Mouse (Mus musculus) adrenal gland, adult (tissue): ENCODE results near the gene Plxna4.

ENCODE experiments used
- DNase-seq, 2 experiments: peaks; one replicate each; pipeline ENCODE4 v3.0.0; 2022 to 2023; ENCODE audit warnings: low spot score in 1 of 2; ENCODE audit not compliant: inconsistent age in 2 of 2

Gene Plxna4

DNA sequence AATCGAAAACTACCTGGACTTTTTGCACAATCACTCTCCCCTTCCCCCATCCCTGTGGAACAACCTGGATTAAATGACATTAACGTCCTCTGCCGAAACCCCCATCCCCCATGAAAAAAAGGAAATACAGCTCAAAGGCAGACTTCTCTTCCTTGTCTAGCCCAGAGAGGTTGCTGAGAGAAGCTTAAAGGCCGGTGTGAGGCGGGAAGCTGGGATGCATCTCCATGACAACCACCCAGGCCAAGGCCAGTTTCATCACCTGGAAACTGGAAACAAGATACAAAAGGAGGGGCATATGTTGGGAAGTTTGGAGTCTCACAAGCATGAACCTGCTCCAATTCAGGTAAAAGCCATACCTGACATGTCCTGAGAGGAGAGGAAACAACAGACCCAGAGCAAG is 230.5 kb downstream of the Plxna4 start:
- DNase-seq, result no peak

DNA sequence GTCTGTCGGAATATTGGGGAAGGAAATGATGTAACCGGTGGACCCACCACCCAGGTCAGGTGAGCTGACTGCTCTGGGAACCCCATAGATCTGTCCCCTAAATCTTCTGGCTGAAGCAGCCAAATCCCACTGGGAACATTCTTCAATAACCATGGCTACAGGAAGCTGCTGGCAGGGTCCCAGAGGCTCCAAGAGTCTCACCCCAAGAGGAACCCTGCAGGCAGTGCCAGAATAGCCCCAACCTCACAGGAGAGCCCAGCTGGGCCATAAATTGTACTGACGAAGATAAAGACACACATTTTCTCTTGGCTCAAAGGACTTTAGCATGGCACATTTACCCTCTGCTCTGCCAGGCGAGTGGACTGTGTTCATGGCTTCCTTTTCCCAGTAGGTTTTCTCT is 232.4 kb downstream of the Plxna4 start:
- peak; percentile 9 to 33 for DNase-seq

DNA sequence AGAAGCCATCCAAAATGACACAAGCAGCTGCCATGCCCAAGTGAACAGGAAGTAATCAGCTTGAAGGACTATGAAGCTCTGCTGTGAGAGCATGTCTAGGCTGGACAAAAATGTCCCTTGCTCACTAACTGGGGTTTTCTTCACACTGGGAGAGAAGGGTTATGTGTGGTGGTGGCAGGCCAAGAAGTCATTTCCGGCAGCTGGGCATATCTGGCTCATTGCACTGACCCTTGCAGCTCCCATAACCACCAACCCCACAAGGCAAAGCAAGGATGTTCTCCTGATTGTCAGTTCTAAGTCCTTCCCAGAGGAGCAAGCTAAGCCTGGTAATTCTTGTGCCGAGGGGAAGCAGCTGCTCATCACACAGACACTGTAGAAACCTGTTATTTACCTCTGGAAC is 239.0 kb downstream of the Plxna4 start:
- DNase-seq, result no peak

DNA sequence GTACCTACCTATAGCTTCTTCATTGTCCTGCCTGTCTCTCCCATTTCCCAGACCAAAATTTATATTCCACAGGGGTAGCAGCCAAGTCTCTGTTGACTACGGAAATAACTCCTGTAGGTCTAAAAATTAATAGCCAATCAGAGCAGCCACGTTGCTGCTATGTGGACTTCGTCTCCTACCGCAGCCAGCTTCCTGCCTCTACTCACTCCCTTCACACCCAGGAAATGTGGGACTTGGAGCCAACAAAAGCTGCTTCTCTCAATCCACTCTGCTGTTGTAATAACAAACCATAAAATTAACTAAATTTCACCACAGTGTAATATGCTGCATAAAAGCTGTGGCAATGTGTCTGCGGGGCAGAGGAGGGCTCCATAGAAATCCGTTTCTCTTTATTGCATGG is 239.9 kb downstream of the Plxna4 start:
- no peak for DNase-seq

DNA sequence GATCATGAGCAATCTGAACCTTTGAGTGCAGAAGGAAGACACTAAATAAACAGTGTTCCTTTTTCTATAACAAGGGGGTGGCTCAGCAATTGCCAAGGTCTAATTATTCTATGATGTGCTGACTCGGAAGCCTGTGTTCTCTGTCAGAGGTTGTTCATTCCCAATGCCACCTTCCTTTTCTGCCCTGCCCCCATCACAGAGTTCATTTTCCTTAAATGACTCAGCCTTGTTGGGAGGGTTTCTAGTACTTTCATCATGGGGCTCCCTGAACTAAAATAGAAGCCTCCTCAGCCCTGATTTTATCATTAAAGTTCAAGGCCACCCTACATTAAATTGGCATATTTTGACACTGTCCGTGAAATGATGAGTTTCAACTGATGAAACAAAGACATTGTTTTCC is 242.0 kb downstream of the Plxna4 start:
- DNase-seq, result peak; percentile 53 to 70

DNA sequence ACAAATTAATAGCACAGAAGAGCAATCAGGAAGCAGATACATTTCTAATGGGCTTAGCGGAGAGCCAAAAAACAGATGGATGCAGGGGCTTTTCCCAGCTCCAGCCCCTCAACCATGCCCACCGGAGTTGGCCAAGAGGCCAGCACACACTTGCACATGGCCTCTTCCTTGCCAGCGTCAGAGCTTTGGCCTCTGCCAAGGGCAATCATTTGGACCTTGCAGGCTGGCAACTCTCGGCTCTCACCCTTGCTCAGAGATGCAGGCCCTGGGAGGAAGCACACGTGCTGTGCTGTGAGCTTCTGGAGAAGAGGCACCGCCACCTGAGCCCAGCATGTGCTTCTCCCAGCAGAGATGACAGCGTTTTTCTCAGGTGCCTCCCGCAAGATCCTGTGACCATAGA is 245.3 kb downstream of the Plxna4 start:
- DNase-seq, result no peak

DNA sequence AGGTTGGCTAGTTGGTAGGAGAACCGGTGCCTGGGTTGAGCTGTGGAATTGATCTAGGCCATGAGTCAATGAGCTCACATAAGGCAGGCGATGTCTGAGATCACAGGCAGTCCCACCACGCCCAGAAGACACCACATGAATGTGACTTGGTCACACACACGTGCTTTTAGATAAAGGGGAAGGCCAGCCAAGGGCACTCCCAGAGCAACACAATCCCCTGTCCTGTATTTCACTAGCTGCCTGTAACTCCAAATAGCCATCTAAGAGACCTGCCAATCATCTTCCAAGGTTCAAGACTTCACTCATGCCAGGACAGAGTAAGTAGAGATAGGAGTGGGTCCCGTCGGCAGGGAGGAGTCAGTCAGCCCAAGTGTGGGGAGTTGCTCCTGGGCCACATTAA is 245.7 kb downstream of the Plxna4 start:
- DNase-seq, result no peak

DNA sequence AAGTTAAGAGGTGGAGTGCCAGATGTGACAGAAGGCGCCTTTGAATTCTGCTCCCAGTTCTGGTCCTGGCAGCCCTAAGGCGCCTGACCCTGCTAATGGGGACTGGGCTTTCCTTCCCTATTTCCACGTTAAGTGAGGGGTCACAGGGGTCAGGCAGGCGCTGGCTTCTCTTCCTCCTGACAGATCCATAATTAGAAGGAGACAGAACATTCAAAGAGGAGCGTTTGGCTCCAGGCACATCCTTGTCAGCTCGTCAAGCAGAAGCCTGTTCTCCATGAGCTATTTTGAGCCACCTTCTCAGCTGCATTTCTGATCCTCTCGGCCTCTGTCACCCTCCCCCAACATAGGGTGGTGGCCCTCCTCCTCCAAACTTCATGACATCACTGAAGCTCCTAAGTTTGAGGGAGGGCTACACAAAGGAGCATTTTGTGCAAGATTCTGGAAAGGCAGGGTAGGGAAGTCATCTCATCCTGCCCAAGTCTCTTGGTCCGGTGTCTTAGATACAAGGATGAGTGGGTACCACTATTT is 249.5 kb downstream of the Plxna4 start:
- DNase-seq, result no peak

DNA sequence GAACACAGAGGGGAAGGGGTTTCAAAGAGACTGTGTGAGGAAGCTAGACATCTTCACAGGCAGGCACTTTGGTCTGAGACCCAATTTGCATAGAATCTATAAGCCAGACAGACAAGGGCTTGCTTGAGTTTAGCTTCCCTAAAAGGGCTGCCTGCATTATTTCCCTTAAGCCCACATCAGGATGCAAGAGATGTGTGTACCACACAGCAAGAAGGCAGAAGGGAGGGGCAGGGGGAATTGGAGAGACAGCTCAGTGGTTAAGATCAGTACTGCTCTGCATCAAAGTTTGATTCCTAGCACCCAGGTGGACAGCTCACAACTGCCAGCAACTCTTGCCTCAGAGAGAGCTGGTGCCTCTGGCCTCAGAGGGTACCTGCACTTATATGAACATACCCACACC is 256.7 kb downstream of the Plxna4 start:
- no peak for DNase-seq

DNA sequence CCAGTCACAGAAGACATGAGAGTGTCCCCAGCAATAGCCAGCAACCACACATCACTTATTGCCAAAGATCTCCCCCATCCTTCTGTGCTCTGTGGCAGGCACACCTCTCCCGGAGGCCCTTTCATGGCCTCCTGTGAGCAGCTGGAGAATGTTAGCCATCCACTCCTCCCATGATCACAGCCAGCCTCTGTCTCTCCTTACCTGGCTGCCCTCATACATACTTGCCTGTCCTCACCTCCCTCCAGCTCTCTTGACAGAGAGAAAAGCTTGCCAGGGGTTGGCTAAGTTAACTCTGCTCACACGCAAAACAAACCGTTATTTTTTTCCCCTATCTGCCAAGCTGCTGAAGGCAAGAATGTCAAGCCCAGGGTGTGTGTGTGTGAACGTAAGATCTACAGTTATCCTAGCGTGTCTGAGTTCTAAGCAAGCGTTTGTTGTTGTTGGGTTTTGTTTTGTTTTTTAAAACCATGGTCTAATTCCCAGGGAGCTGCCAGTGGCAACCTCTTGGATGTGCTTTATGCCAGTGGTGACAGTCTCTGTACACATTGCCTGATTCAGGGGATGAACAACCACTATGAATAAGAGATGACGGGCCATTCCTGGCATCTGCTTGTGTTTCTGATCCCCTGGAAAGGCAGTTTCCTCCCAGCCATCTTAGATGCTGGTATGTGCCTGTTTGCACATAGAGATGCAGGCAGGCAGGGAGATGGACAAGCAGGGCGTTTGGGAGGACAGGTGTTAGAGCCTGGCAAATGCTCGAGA is 257.8 kb downstream of the Plxna4 start:
- DNase-seq, result no peak

DNA sequence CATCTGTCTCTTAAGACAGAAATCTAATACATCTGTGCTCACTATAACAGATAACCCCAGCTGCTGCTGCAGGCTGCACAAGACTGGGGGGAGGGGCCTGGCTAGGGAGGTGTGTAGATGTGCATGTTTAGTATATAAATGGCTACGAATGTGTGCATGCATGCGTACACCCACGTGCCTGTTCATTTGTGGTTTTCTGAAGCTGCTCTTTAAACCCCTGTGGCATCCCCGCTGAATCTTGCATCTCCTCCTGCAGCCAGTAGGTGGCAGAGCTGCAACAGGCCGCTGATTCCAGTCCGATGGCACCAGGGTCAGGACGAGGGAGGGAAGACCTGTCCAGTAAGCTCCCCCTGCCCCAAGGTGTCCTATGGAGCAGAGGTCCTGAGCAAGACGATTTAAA is 260.0 kb downstream of the Plxna4 start:
- DNase-seq, result peak; percentile 71 to 92

DNA sequence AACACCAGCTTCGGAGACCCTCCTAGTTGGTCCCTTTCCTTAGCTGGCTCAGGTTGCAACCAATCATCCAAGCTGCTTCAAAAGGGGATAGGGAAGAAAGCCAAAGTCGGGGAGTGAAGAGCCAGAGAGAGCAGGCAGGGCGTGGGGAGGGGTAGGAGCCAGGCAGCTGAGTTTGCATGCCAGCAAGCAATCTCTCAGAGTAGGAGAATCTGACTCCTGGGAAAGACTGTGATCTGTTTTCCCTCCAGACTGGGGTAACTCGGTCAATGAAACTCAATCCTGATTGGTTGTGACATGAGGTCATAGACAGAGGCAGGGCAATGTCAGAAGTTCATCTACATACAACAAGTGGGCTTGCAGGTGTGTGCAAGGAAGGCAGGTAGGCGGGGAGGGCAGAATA is 260.8 kb downstream of the Plxna4 start:
- DNase-seq, result no peak

DNA sequence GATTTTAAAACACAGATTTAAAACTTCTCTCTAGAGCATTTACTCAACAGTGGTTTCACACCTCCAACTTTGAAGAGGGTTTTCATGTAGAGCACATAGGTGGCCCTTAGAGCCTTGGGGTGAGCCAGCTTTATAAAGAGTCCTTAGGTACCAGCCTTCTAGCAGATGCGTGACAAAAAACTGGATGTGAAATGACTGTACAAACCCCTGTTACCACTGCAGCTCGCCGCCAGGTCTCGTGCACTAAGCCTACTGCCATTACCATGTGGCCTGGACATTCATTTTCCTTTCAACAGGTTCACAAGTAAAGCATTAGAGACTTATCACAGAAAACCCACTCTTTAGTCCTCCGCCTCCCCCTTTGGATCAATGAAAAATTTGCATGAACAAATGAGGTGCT is 261.6 kb downstream of the Plxna4 start:
- DNase-seq, result no peak

DNA sequence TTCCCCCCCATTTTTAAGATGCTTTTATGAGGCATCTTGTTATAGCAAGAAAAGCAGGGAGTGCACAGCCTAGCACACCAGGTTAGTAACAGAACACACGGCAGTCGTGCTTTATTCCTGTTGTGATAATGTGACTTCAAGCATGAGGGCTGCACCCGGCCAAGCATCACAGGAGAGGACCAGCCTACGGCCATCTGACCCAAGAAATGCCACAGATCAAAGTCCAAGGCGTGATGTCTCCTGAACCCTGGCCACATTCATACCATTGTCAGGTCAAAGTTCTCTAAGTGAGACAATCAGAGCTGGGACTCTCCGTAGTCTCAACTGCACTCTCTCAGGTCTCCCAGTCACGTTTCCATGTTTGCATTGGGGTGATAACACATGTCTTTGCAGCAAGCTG is 262.1 kb downstream of the Plxna4 start:
- DNase-seq, result no peak

DNA sequence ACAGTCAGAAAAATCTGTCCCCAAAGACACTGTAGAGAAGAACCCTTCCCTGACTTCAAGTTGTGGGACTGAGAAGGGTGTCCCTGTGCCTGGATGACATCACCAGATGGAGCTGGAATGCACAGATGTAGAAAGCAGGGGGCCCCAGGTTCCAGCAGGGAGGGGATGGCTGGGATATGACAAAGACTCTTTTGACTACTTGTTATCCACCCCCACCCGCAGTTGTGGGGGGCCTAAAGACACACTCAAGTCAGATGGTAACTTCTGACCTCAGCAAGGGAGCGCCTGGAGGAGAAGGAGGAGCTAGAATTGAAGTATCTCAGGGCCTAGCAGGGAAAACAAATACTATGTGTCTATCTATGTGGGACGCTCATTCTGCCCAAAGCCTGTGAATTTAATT is 266.8 kb downstream of the Plxna4 start:
- DNase-seq, result no peak

DNA sequence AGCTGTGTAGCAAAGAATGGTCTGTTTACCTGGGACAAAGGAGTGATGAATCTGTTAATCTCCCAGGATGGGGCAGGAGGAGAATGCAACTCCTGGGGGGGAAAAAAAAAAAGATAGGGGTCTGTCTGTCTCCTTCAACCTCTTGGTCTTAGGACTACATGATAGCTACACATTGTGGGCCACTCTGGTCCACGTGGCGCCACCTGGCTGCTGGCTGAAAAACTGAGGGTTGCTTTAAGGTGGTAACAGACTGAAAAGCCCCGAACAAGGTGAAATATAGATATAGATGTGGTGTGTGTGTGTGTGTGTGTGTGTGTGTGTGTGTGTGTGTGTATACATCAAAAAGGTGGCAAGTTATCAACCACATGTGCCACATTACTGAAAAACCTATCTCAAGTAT is 267.7 kb downstream of the Plxna4 start:
- peak; percentile 14 to 61 for DNase-seq

DNA sequence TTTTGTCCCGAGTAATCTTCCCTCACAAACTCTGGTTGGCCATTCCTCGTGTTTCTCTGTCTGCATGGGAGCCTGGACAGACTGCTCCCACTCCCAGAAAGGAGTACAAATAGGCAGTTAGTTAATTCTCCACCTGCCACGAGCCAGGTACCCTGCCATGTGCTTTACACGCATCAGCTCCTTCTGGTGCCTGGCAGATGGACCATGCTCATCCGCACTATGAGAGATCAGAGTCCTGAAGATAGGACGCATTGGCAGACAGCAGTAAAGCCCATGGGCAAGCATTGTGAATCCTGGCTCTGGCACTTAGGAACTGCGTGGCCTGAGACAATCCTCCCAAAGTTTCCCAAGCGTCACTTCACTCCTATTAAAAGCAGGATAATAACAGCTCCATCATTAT is 270.5 kb downstream of the Plxna4 start:
- no peak for DNase-seq

DNA sequence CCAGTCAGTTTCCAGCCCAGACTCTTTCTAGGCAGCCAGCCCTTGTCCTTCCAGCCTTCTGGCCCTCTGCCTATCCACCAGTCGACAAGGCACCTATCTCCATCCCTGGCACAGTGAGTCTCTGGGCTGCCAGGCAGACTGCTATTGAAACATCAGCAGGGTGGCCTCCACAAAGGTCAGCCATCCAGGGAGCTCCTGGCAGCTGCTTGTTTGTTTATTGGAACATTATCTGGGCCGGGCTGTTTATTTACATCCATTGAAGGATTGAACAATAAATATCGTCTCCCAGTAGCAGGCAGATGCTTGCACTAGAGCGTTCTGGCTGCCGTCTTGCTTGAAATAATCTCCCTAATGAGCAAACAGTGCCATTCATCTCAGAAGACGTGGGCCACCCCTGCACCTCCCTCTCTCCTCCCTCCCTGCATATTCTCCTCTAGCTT is 273.0 kb downstream of the Plxna4 start:
- no peak for DNase-seq

DNA sequence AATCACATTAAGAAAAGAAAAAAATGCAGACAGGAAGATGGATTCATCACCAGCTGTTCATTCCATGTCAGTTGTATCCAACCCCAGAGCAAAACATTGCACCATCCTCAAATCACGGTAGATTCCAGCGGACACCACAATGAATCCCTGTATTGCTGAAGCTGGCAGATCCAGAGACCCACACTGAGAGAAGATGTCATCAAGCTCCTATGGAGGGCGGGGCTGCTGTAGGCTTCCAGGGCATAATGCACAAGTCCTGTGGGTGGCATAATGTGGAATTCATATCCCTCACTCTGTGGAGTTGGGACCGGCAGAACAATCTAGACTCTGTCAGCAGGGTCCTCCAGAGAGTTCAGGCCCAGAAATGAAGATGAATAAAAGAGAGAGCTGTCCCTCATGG is 278.8 kb downstream of the Plxna4 start:
- no peak for DNase-seq

DNA sequence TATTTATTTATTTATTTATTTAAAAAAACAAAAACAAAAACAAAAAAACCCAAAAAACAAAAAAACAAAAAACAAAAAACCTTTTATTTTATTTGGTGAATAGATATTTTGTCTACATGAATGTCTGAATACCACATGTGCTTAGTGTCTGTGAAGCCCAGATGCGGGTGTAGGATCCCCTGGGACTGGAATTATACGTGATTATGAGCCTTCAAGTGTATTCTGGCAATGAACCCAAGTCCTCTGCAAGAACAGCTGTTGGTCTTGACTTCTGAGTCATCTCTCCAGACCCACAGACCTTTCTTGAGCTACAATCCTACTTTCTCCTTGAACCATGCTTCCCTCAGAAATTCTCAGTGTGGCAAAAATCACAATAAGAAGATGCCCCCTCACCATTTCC is 287.4 kb downstream of the Plxna4 start:
- DNase-seq, result no peak

DNA sequence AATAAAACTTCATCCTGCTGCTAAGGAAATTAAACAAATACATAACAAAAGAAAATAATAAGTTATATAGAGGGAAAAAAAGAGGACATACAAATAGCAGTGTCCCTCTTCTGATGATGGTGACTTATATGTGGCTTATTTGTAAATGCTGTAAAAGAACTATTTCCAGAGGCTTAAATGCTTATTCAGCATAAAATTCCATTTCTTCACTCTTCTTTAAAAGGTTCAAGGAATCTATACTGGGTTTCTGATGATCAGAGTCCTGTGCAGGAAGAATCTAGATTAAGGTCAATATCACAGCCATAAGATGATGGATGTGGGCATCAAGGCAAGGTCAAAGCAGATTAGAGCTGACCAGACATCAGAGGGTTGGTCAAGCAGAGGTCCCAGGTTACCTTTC is 306.5 kb downstream of the Plxna4 start:
- DNase-seq, result no peak

DNA sequence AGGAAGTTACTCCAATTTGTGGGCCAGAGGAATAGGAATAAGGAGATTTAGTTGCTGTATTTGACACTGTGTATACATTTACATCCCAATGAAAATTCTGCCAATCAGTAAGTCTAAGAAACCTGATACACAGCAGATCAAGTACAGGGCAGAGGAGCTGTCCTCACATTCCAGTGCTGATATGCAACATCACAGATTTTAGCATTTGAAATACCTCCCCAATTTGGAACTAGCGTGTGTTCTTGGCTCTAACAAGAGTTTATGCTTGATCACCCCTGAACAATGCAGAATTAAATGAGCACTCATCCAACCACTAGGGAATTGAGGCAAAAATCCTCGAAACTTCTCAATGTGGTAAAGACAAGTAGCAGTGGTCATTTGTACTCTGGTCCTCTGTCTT is 307.3 kb downstream of the Plxna4 start:
- DNase-seq, result no peak

DNA sequence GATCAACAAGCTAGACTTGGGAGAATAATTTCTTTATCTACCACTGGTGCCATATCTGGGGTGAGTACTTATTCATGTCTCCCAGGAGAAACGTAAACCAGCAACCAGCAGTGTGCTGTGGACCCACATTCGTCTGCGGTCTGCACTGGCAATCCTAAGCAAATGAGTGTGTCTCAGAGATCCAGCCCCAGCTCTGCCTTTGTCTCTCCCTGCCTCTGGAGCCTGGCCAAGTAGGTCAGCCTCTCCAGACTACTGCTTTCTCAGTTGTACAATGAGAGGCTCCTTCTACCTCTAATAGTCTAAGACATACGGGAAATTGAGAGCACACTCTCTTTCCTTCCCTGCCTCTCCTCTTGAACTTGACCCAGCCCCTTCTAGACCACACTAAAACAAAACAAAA is 316.5 kb downstream of the Plxna4 start:
- peak; percentile 22 to 56 for DNase-seq
